In genomic region chr10:6723765-6724164, GRCm38 (mm10) we compare ENCODE assay signal across 27 mouse cellular contexts. TPM values are rescaled to one million over a fixed set of nuclear protein-coding genes. Genes with fewer than 3 reads are reported as not detected.
"Had no signal": no experiment of that assay in that cellular context is flagged by ENCODE, and none has a peak within 500 bp of the region (broad histone marks: within the 10 kb centered on the region; RNA-seq: fewer than 3 reads in every experiment).

No protein-coding gene starts in this region.

- H3K36me3 ChIP-seq: limb, embryonic 10.5 days; limb, embryonic 13.5 days; liver, embryonic 12.5 days; liver, embryonic 15.5 days; lung, embryonic 15.5 days; stomach, embryonic 15.5 days had no signal

- H3K4me2 ChIP-seq: limb, embryonic 13.5 days; liver, embryonic 12.5 days; liver, embryonic 15.5 days; lung, embryonic 15.5 days; midbrain, embryonic 11.5 days; stomach, embryonic 15.5 days had no signal

- ATAC-seq: liver, embryonic 12.5 days had no signal

- DNase-seq: kidney, adult 9 months; kidney, postnatal 14 days; kidney, postnatal 4 days; liver; lung, adult 18-20 months; lung, postnatal 10 days; lung, postnatal 36 days; midbrain, embryonic 14.5 days; retina, postnatal 1 day; right cerebral cortex, postnatal 25 days; spleen, adult 18-20 months; thymus, postnatal 25 days had no signal

- H3K4me1 ChIP-seq: limb, embryonic 10.5 days; limb, embryonic 13.5 days; liver, embryonic 12.5 days; liver, embryonic 15.5 days; lung, embryonic 15.5 days; megakaryocyte, embryonic 14.5 days; stomach, embryonic 15.5 days had no signal

- H3K9ac ChIP-seq: limb, embryonic 13.5 days; liver, embryonic 12.5 days; liver, embryonic 15.5 days; lung, embryonic 15.5 days; stomach, embryonic 15.5 days had no signal

- H3K27me3 ChIP-seq: limb, embryonic 13.5 days; liver, embryonic 12.5 days; liver, embryonic 15.5 days; lung, embryonic 15.5 days; megakaryocyte, embryonic 14.5 days; stomach, embryonic 15.5 days had no signal

- H3K27ac ChIP-seq: limb, embryonic 10.5 days; limb, embryonic 13.5 days; liver, embryonic 12.5 days; liver, embryonic 15.5 days; lung, embryonic 15.5 days; stomach, embryonic 15.5 days had no signal

- H3K4me3 ChIP-seq: limb, embryonic 10.5 days; limb, embryonic 13.5 days; liver, embryonic 12.5 days; liver, embryonic 15.5 days; lung, embryonic 15.5 days; megakaryocyte, embryonic 14.5 days; stomach, embryonic 15.5 days had no signal

- H3K9me3 ChIP-seq: limb, embryonic 10.5 days; limb, embryonic 13.5 days; liver, embryonic 15.5 days; lung, embryonic 15.5 days; stomach, embryonic 15.5 days had no signal

RNA-seq across cellular contexts. Expression of gene Oprm1, which starts 34.5 kb away (rescaled TPM):
- total RNA-seq: neutrophil, adult 5-6 weeks had no signal
- polyA plus RNA-seq: limb, embryonic 10.5 days; limb, embryonic 13.5 days; liver, embryonic 12.5 days; liver, embryonic 15.5 days; thymus, postnatal 0 days had no signal

RNA-seq across cellular contexts. Expression of gene Gm10945, which starts 37.8 kb away (rescaled TPM):
- total RNA-seq: layer of hippocampus, adult 18-20 months; layer of hippocampus, postnatal 14 days; left cerebral cortex, adult 8-10 months; left cerebral cortex, postnatal 25 days; neutrophil, adult 5-6 weeks had no signal
- polyA plus RNA-seq: kidney, embryonic 16.5 days; limb, embryonic 10.5 days; limb, embryonic 13.5 days; liver, embryonic 12.5 days; liver, embryonic 15.5 days; lung, embryonic 15.5 days; midbrain, embryonic 11.5 days; midbrain, embryonic 14.5 days; stomach, embryonic 15.5 days; thymus, postnatal 0 days had no signal
